Mouse (Mus musculus): ENCODE measurements around the gene Fam189a1. TPM values are rescaled to one million over a fixed set of nuclear protein-coding genes. Genes with fewer than 3 reads are reported as not detected.

Fam189a1 gene
- polyA plus RNA-seq, 1 experiment from 2014 or later, result 0.65 TPM

DNA sequence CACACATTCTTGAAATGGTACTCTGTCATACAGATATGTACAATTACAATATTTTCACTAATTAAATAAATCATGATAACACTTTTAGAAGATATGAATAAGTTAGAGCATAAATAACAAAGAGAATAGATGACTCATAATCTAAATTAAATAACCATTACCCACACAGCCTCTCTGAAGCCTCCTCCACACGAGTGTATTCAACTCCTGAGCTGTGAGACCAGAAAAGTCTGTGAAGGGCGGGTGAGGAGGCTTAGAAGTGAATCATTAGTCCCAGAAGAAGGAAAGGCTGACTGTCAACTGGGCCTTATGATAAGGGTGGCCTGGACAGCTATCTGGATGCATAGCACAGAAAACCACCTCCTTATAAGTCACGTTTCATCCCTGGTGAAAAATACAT, 222.3 kb downstream of the Fam189a1 start:
- Histone ChIP-seq H3K27me3 (ENCODE audit: control insufficient read depth, insufficient read depth, low read length) (no peaks in the 10 kb centered on the region), H3K4me2 (replicated peaks; ENCODE audit: low read depth, low read length) (no peak overlapping the region), H3K4me1 (ENCODE audit: control insufficient read depth, insufficient read depth, low read length) (no peaks in the 10 kb centered on the region), H3K9ac (ENCODE audit: low read depth, low read length) (no peak overlapping the region), H3K36me3 (ENCODE audit: control insufficient read depth, insufficient read depth, low read length) (no peaks in the 10 kb centered on the region), H3K9me3 (ENCODE audit: control insufficient read depth, low read length) (no peaks in the 10 kb centered on the region), H3K27ac (ENCODE audit: low read depth, low read length) (no peak overlapping the region), H3K4me3 (ENCODE audit: low read length) (no peak overlapping the region)
- WGBS, result 70% methylated on average over 3 of the region's 3 CpGs
- no peak for ATAC-seq (ENCODE audit: low FRiP score, low TSS enrichment)

- no peaks in the 10 kb centered on the region for H3K9me3 ChIP-seq (ENCODE audit: control insufficient read depth, low read length)
- 75% methylated on average over 4 of the region's 4 CpGs for WGBS
- H3K4me1 ChIP-seq (ENCODE audit: control insufficient read depth, insufficient read depth, low read length), result no peaks in the 10 kb centered on the region
- H3K4me3 ChIP-seq (ENCODE audit: low read length), result no peak overlapping the region
- ATAC-seq (ENCODE audit: low FRiP score, low TSS enrichment), result no peak
- H3K27me3 ChIP-seq (ENCODE audit: control insufficient read depth, insufficient read depth, low read length), result no peaks in the 10 kb centered on the region
- no peak overlapping the region for H3K4me2 ChIP-seq (replicated peaks; ENCODE audit: low read depth, low read length)
- H3K36me3 ChIP-seq (ENCODE audit: control insufficient read depth, insufficient read depth, low read length), result no peaks in the 10 kb centered on the region
- no peak overlapping the region for H3K27ac ChIP-seq (ENCODE audit: low read depth, low read length)
- H3K9ac ChIP-seq (ENCODE audit: low read depth, low read length), result no peak overlapping the region
Measured at GRCm38 (mm10) chr7:64930980-64931379, 225.4 kb downstream of the Fam189a1 start.

GRCm38 (mm10) chr7:64923918-64924317, 232.5 kb downstream of the Fam189a1 start:
- ATAC-seq (ENCODE audit: low FRiP score, low TSS enrichment), result no peak
- H3K9me3 ChIP-seq (ENCODE audit: control insufficient read depth, low read length), result no peaks in the 10 kb centered on the region
- no peaks in the 10 kb centered on the region for H3K36me3 ChIP-seq (ENCODE audit: control insufficient read depth, insufficient read depth, low read length)
- H3K27me3 ChIP-seq (ENCODE audit: control insufficient read depth, insufficient read depth, low read length), result no peaks in the 10 kb centered on the region
- no peak overlapping the region for H3K27ac ChIP-seq (ENCODE audit: low read depth, low read length)
- H3K4me3 ChIP-seq (ENCODE audit: low read length), result no peak overlapping the region
- no peak overlapping the region for H3K9ac ChIP-seq (ENCODE audit: low read depth, low read length)
- no peak overlapping the region for H3K4me2 ChIP-seq (replicated peaks; ENCODE audit: low read depth, low read length)
- 87% methylated on average over 5 of the region's 5 CpGs for WGBS
- H3K4me1 ChIP-seq (ENCODE audit: control insufficient read depth, insufficient read depth, low read length), result no peaks in the 10 kb centered on the region

GRCm38 (mm10) chr7:64921189-64921588, 235.2 kb downstream of the Fam189a1 start:
- no peaks in the 10 kb centered on the region for H3K4me1 ChIP-seq (ENCODE audit: control insufficient read depth, insufficient read depth, low read length)
- H3K27ac ChIP-seq (ENCODE audit: low read depth, low read length), result no peak overlapping the region
- WGBS, result 87% methylated on average over 13 of the region's 13 CpGs
- H3K27me3 ChIP-seq (ENCODE audit: control insufficient read depth, insufficient read depth, low read length), result no peaks in the 10 kb centered on the region
- no peak for ATAC-seq (ENCODE audit: low FRiP score, low TSS enrichment)
- no peak overlapping the region for H3K4me2 ChIP-seq (replicated peaks; ENCODE audit: low read depth, low read length)
- no peaks in the 10 kb centered on the region for H3K36me3 ChIP-seq (ENCODE audit: control insufficient read depth, insufficient read depth, low read length)
- H3K4me3 ChIP-seq (ENCODE audit: low read length), result no peak overlapping the region
- H3K9me3 ChIP-seq (ENCODE audit: control insufficient read depth, low read length), result no peaks in the 10 kb centered on the region
- no peak overlapping the region for H3K9ac ChIP-seq (ENCODE audit: low read depth, low read length)

- H3K27me3 ChIP-seq (ENCODE audit: control insufficient read depth, insufficient read depth, low read length), result no peaks in the 10 kb centered on the region
- H3K4me1 ChIP-seq (ENCODE audit: control insufficient read depth, insufficient read depth, low read length), result no peaks in the 10 kb centered on the region
- H3K4me2 ChIP-seq (replicated peaks; ENCODE audit: low read depth, low read length), result no peak overlapping the region
- 89% methylated on average over 5 of the region's 5 CpGs for WGBS
- H3K4me3 ChIP-seq (ENCODE audit: low read length), result no peak overlapping the region
- H3K36me3 ChIP-seq (ENCODE audit: control insufficient read depth, insufficient read depth, low read length), result no peaks in the 10 kb centered on the region
- H3K9me3 ChIP-seq (ENCODE audit: control insufficient read depth, low read length), result no peaks in the 10 kb centered on the region
- no peak overlapping the region for H3K9ac ChIP-seq (ENCODE audit: low read depth, low read length)
- H3K27ac ChIP-seq (ENCODE audit: low read depth, low read length), result no peak overlapping the region
- no peak for ATAC-seq (ENCODE audit: low FRiP score, low TSS enrichment)
Measured at GRCm38 (mm10) chr7:64920735-64921134, 235.6 kb downstream of the Fam189a1 start.

DNA sequence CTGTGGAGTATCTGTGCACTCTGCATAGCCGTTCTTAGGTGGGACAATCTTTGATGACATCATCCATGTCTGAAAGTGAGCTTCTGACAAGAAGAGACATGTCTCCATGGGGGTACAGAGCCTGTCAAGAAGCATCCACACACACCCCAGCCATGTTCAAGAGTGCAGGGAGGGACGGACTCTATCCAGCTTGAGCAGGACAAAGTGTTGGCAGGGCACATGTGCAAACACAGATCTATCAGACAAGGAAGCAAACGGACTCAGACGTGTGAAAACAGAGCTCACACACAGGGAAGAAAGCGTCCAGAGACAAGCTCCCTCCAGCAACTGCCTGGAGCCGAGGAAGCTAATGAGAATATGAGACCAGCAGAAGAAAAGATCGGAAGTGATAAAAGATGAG, 239.7 kb downstream of the Fam189a1 start:
- WGBS, result 26% methylated on average over 7 of the region's 7 CpGs
- H3K9me3 ChIP-seq (ENCODE audit: control insufficient read depth, low read length), result no peaks in the 10 kb centered on the region
- H3K4me2 ChIP-seq (replicated peaks; ENCODE audit: low read depth, low read length), result no peak overlapping the region
- no peak overlapping the region for H3K4me3 ChIP-seq (ENCODE audit: low read length)
- no peaks in the 10 kb centered on the region for H3K4me1 ChIP-seq (ENCODE audit: control insufficient read depth, insufficient read depth, low read length)
- no peaks in the 10 kb centered on the region for H3K27me3 ChIP-seq (ENCODE audit: control insufficient read depth, insufficient read depth, low read length)
- H3K36me3 ChIP-seq (ENCODE audit: control insufficient read depth, insufficient read depth, low read length), result no peaks in the 10 kb centered on the region
- ATAC-seq (ENCODE audit: low FRiP score, low TSS enrichment), result no peak
- H3K27ac ChIP-seq (ENCODE audit: low read depth, low read length), result no peak overlapping the region
- no peak overlapping the region for H3K9ac ChIP-seq (ENCODE audit: low read depth, low read length)

DNA sequence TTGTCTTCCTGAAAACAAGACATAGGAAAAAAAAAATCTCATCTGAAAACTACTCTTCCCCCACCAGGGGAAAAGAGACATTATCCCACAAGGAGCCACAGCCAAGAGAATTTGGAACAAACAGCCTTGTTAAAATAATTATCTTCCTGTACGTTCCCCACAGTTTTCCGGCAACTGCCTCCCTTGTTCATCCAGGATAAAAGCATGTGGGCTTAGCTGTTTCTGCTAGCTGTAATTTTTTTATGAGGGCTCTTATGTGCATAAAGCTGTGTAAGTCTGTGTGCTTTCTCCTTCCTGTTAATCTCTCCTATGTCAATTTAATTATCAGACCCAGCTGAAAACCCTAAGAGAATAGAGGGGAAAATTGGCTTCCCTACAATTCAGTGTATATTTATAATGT, 241.2 kb downstream of the Fam189a1 start:
- no peak for ATAC-seq (ENCODE audit: low FRiP score, low TSS enrichment)
- H3K36me3 ChIP-seq (ENCODE audit: control insufficient read depth, insufficient read depth, low read length), result no peaks in the 10 kb centered on the region
- no peaks in the 10 kb centered on the region for H3K9me3 ChIP-seq (ENCODE audit: control insufficient read depth, low read length)
- H3K4me2 ChIP-seq (replicated peaks; ENCODE audit: low read depth, low read length), result no peak overlapping the region
- H3K4me3 ChIP-seq (ENCODE audit: low read length), result no peak overlapping the region
- no peaks in the 10 kb centered on the region for H3K27me3 ChIP-seq (ENCODE audit: control insufficient read depth, insufficient read depth, low read length)
- no peak overlapping the region for H3K27ac ChIP-seq (ENCODE audit: low read depth, low read length)
- no peak overlapping the region for H3K9ac ChIP-seq (ENCODE audit: low read depth, low read length)
- H3K4me1 ChIP-seq (ENCODE audit: control insufficient read depth, insufficient read depth, low read length), result no peaks in the 10 kb centered on the region
- 80% methylated on average over 2 of the region's 2 CpGs for WGBS

DNA sequence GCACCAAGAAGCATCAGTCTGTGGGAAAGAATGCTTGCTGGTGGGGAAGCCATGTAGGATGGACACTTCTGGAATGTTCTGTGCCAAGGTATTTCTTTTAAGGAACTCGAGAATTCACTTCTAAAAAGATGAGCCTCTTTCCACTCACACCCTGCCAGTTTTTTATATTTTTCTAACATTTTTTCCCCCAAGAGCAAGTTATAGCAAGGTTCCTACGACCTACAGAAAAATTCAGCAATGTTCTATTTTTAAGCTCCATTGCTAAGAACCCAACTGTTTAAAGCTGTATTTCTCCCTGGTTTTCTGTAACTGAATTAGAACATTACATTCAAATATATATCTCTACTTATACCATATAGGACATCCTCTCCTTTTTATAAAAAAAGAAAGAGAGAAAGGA, 244.4 kb downstream of the Fam189a1 start:
- WGBS, result 80% methylated on average over 2 of the region's 2 CpGs
- no peak overlapping the region for H3K4me2 ChIP-seq (replicated peaks; ENCODE audit: low read depth, low read length)
- H3K9ac ChIP-seq (ENCODE audit: low read depth, low read length), result no peak overlapping the region
- H3K27me3 ChIP-seq (ENCODE audit: control insufficient read depth, insufficient read depth, low read length), result no peaks in the 10 kb centered on the region
- H3K4me1 ChIP-seq (ENCODE audit: control insufficient read depth, insufficient read depth, low read length), result no peaks in the 10 kb centered on the region
- H3K9me3 ChIP-seq (ENCODE audit: control insufficient read depth, low read length), result 0 out of 2 replicates have a peak, but pooled peaks cover 2% of the 10 kb centered on the region
- no peak overlapping the region for H3K27ac ChIP-seq (ENCODE audit: low read depth, low read length)
- H3K36me3 ChIP-seq (ENCODE audit: control insufficient read depth, insufficient read depth, low read length), result no peaks in the 10 kb centered on the region
- ATAC-seq (ENCODE audit: low FRiP score, low TSS enrichment), result no peak
- no peak overlapping the region for H3K4me3 ChIP-seq (ENCODE audit: low read length)

- Histone ChIP-seq H3K27me3 (ENCODE audit: control insufficient read depth, insufficient read depth, low read length) (no peaks in the 10 kb centered on the region), H3K4me3 (ENCODE audit: low read length) (no peak overlapping the region), H3K4me2 (replicated peaks; ENCODE audit: low read depth, low read length) (no peak overlapping the region), H3K36me3 (ENCODE audit: control insufficient read depth, insufficient read depth, low read length) (no peaks in the 10 kb centered on the region), H3K27ac (ENCODE audit: low read depth, low read length) (no peak overlapping the region), H3K9ac (ENCODE audit: low read depth, low read length) (no peak overlapping the region), H3K4me1 (ENCODE audit: control insufficient read depth, insufficient read depth, low read length) (no peaks in the 10 kb centered on the region), H3K9me3 (ENCODE audit: control insufficient read depth, low read length) (0 out of 2 replicates have a peak, but pooled peaks cover 2% of the 10 kb centered on the region)
- WGBS, result 78% methylated on average over 2 of the region's 2 CpGs
- ATAC-seq (ENCODE audit: low FRiP score, low TSS enrichment), result no peak
Measured at GRCm38 (mm10) chr7:64910208-64910607, 246.2 kb downstream of the Fam189a1 start.

GRCm38 (mm10) chr7:64906955-64907354, 249.4 kb downstream of the Fam189a1 start:
- no peak overlapping the region for H3K27ac ChIP-seq (ENCODE audit: low read depth, low read length)
- no peaks in the 10 kb centered on the region for H3K36me3 ChIP-seq (ENCODE audit: control insufficient read depth, insufficient read depth, low read length)
- H3K9ac ChIP-seq (ENCODE audit: low read depth, low read length), result no peak overlapping the region
- 0 out of 2 replicates have a peak, but pooled peaks cover 2% of the 10 kb centered on the region for H3K9me3 ChIP-seq (ENCODE audit: control insufficient read depth, low read length)
- H3K4me2 ChIP-seq (replicated peaks; ENCODE audit: low read depth, low read length), result no peak overlapping the region
- no peaks in the 10 kb centered on the region for H3K4me1 ChIP-seq (ENCODE audit: control insufficient read depth, insufficient read depth, low read length)
- H3K4me3 ChIP-seq (ENCODE audit: low read length), result no peak overlapping the region
- 76% methylated on average over 5 of the region's 5 CpGs for WGBS
- H3K27me3 ChIP-seq (ENCODE audit: control insufficient read depth, insufficient read depth, low read length), result no peaks in the 10 kb centered on the region
- no peak for ATAC-seq (ENCODE audit: low FRiP score, low TSS enrichment)
